Mouse (Mus musculus): ENCODE data around the gene Zc3h4.

DNA sequence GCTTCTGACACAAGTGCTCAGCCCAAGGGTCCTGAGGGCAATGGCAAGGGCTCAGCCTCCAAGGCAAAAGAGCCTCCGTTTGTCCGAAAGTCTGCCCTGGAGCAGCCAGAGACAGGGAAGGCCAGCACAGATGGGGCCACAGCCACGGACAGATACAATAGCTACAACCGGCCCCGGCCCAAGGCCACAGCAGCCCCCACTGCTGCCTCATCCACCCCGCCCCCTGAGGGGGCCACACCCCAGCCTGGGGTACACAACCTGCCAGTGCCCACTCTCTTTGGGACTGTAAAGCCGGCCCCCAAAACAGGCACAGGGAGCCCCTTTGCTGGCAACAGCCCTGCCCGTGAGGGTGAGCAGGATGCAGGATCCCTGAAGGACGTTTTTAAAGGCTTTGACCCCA lies 34.4 kb downstream of the Zc3h4 start:
- no peak for TF ChIP-seq CTCF (IDR thresholded peaks at IDR 0.05; ENCODE audit: control insufficient read depth, insufficient read depth, low read length)
- TF ChIP-seq POLR2A (IDR thresholded peaks at IDR 0.05; ENCODE audit: borderline replicate concordance, control insufficient read depth, low read depth, low read length), result no peak
